Comparison of ENCODE assay signal across 12 mouse cellular contexts in the genomic region with DNA sequence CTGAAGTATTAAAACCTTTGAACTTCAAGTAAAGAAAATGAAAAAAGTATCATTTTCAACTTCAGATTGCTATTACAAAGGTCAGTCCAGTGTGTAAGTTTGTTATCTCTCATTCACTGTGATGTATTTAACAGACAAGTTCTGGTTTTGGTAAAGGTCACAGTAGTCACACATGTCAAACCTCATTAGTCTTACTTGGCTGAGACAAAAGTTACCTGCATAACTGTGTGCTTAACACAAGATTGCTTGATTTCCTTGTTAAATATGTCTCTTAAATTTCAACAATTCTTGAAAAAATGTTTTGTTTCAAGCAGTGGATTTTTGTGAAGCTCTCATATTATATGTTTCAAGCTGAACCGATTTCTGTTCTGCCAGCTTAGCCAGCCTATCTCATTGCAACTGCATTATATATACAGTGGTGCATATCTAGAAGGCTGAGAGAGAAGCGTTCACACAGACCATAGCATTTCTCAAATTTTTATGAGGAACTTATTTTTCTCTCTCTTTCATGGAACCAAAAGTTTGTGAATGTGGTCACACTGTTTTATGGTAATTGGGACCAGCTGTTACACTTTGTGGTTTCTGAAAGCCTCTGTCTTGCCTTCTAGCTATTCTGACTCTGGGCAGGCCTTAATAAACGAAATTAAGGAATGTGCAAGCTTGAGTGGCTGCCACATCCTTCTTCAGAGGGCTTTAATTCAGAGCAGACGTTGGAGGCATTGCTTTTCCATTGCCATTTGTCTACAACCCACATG.
A peak's percentile ranks its signal among the peaks of the same experiment; 100 is the strongest.
DNase-seq lines count a peak whose midpoint lies in the region; ATAC-seq lines count a peak whose summit lies in the region.
"Had no signal": no experiment of that assay in that cellular context is flagged by ENCODE, and none has a peak within 500 bp of the region (broad histone marks: within the 10 kb centered on the region; RNA-seq: fewer than 3 reads in every experiment).

No protein-coding gene starts in this region.

- H3K27me3 ChIP-seq in heart, embryonic 12.5 days (replicated peaks): no peaks in the 10 kb centered on the region
- H3K27me3 ChIP-seq in limb, embryonic 12.5 days: no peaks in the 10 kb centered on the region
- H3K27me3 ChIP-seq: CH12.LX had no signal

- H3K9me3 ChIP-seq in heart, embryonic 12.5 days (replicated peaks): no peaks in the 10 kb centered on the region
- H3K9me3 ChIP-seq in limb, embryonic 12.5 days: no peaks in the 10 kb centered on the region

- no peaks in the 10 kb centered on the region for H3K36me3 ChIP-seq in heart, embryonic 12.5 days
- no peaks in the 10 kb centered on the region for H3K36me3 ChIP-seq in limb, embryonic 12.5 days

- no peak overlapping the region for H3K9ac ChIP-seq in heart, embryonic 12.5 days
- H3K9ac ChIP-seq in limb, embryonic 12.5 days (replicated peaks): no peak overlapping the region

- H3K27ac ChIP-seq in heart, embryonic 12.5 days (ENCODE audit: poor library complexity, severe bottlenecking): no peak overlapping the region
- H3K27ac ChIP-seq in limb, embryonic 12.5 days: peak overlapping the region; percentile 50

- WGBS in heart, embryonic 12.5 days: 42% methylated on average over 4 of the region's 4 CpGs
- WGBS in limb, embryonic 12.5 days: 9% methylated on average over 4 of the region's 4 CpGs

- ATAC-seq in heart, embryonic 12.5 days (ENCODE audit: insufficient number of reproducible peaks, low FRiP score): no peak
- peak; percentile 96 for ATAC-seq in limb, embryonic 12.5 days (ENCODE audit: insufficient number of reproducible peaks, insufficient read depth, low FRiP score, low TSS enrichment, low read depth)
- ATAC-seq: lung, postnatal 0 days had no signal

- H3K4me3 ChIP-seq in heart, embryonic 12.5 days: no peak overlapping the region
- H3K4me3 ChIP-seq in limb, embryonic 12.5 days (replicated peaks): no peak overlapping the region

- DNase-seq in heart, adult 9 months (ENCODE audit: low spot score in 2 of 2): peak; percentile 45 to 58
- DNase-seq in adipocyte (ENCODE audit: low spot score): peak; percentile 57
- DNase-seq in gastrocnemius, postnatal 25 days: peak; percentile 17
- no peak for DNase-seq in right cerebral cortex, postnatal 10 days (ENCODE audit: low spot score in 2 of 2)
- no peak for DNase-seq in B cell, adult 2 months
- DNase-seq in layer of hippocampus, adult 9-10 months (ENCODE audit: low spot score): no peak
- DNase-seq: cerebellum, postnatal 14 days; right cerebral cortex, postnatal 14 days had no signal

- H3K4me2 ChIP-seq in heart, embryonic 12.5 days: no peak overlapping the region
- H3K4me2 ChIP-seq in limb, embryonic 12.5 days: no peak overlapping the region

- no peaks in the 10 kb centered on the region for H3K4me1 ChIP-seq in heart, embryonic 12.5 days (replicated peaks)
- H3K4me1 ChIP-seq in limb, embryonic 12.5 days (replicated peaks): peaks cover 14% of the 10 kb centered on the region

Comparison
In these comparisons a context has a peak if more than half of its experiments do, and no peak if none do; other contexts are left out.
1. DNase-seq: peak in heart, adult 9 months (2 of 2), adipocyte (single experiment) and gastrocnemius, postnatal 25 days (single experiment); none in right cerebral cortex, postnatal 10 days (0 of 2), B cell, adult 2 months (0 of 2) and layer of hippocampus, adult 9-10 months (single experiment).